Mouse (Mus musculus): ENCODE measurements around the gene S100a2. TPM values are rescaled to one million over a fixed set of nuclear protein-coding genes. Genes with fewer than 3 reads are reported as not detected.

S100a2 gene
- polyA plus RNA-seq, 1 experiment from 2014 or later, result not detected

Other genes with a start within 250 kb of the S100a2 start
- gene Slc27a3, start 200.3 kb upstream of the S100a2 start, polyA plus RNA-seq (2015; fragmentation: Nextera tagmentation; extraction: Ambion mirVana), result 30.5 and 34.3 TPM in 2 replicates
- gene Ints3, start 156.6 kb upstream of the S100a2 start, polyA plus RNA-seq (2015; fragmentation: Nextera tagmentation; extraction: Ambion mirVana), result 29.8 and 31.5 TPM in 2 replicates
- 3.1 and 4.4 TPM in 2 replicates for gene Npr1, start 124.4 kb upstream of the S100a2 start, polyA plus RNA-seq (2015; fragmentation: Nextera tagmentation; extraction: Ambion mirVana)
- 218 and 229 TPM in 2 replicates for gene Ilf2, start 114.1 kb upstream of the S100a2 start, polyA plus RNA-seq (2015; fragmentation: Nextera tagmentation; extraction: Ambion mirVana)
- 97.8 and 98.7 TPM in 2 replicates for gene Snapin, start 99.2 kb upstream of the S100a2 start, polyA plus RNA-seq (2015; fragmentation: Nextera tagmentation; extraction: Ambion mirVana)
- 169 TPM in 2 replicates for gene Chtop, start 80.7 kb upstream of the S100a2 start, polyA plus RNA-seq (2015; fragmentation: Nextera tagmentation; extraction: Ambion mirVana)
- 23.5 and 29.1 TPM in 2 replicates for gene S100a1, start 75.9 kb upstream of the S100a2 start, polyA plus RNA-seq (2015; fragmentation: Nextera tagmentation; extraction: Ambion mirVana)
- gene S100a13, start 75.8 kb upstream of the S100a2 start, polyA plus RNA-seq (2015; fragmentation: Nextera tagmentation; extraction: Ambion mirVana), result 11.7 and 16.8 TPM in 2 replicates
- gene S100a14, start 63.4 kb upstream of the S100a2 start, polyA plus RNA-seq (2015; fragmentation: Nextera tagmentation; extraction: Ambion mirVana), result 0.87 and 13.5 TPM in 2 replicates
- 44.0 and 69.4 TPM in 2 replicates for gene S100a16, start 53.0 kb upstream of the S100a2 start, polyA plus RNA-seq (2015; fragmentation: Nextera tagmentation; extraction: Ambion mirVana)
- 1.1 and 4.3 TPM in 2 replicates for gene S100a3, start 29.7 kb upstream of the S100a2 start, polyA plus RNA-seq (2015; fragmentation: Nextera tagmentation; extraction: Ambion mirVana)
- not detected in 2 replicates for gene Gm42674, start 11.7 kb downstream of the S100a2 start, polyA plus RNA-seq (2015; fragmentation: Nextera tagmentation; extraction: Ambion mirVana)
- gene S100a4, start 13.5 kb downstream of the S100a2 start, polyA plus RNA-seq (2015; fragmentation: Nextera tagmentation; extraction: Ambion mirVana), result 1.2 and 10.7 TPM in 2 replicates
- gene S100a5, start 18.3 kb downstream of the S100a2 start, polyA plus RNA-seq (2015; fragmentation: Nextera tagmentation; extraction: Ambion mirVana), result not detected in 2 replicates
- gene S100a6, start 22.6 kb downstream of the S100a2 start, polyA plus RNA-seq (2015; fragmentation: Nextera tagmentation; extraction: Ambion mirVana), result 43.6 and 90.4 TPM in 2 replicates
- not detected in 2 replicates for gene S100a7a, start 63.8 kb downstream of the S100a2 start, polyA plus RNA-seq (2015; fragmentation: Nextera tagmentation; extraction: Ambion mirVana)
- gene S100a8, start 78.7 kb downstream of the S100a2 start, polyA plus RNA-seq (2015; fragmentation: Nextera tagmentation; extraction: Ambion mirVana), result 9.2 and 16.0 TPM in 2 replicates
- gene S100a9, start 105.5 kb downstream of the S100a2 start, polyA plus RNA-seq (2015; fragmentation: Nextera tagmentation; extraction: Ambion mirVana), result 6.2 and 12.6 TPM in 2 replicates
- not detected in 2 replicates for gene Pglyrp4, start 136.7 kb downstream of the S100a2 start, polyA plus RNA-seq (2015; fragmentation: Nextera tagmentation; extraction: Ambion mirVana)
- not detected in 2 replicates for gene Gm5849, start 187.6 kb downstream of the S100a2 start, polyA plus RNA-seq (2015; fragmentation: Nextera tagmentation; extraction: Ambion mirVana)

All from neural tube, embryonic 15.5 days (tissue).